Mouse (Mus musculus) kidney, adult 11 months (tissue): Measurements from ENCODE around the gene Myoz2.

Experiments
- DNase-seq: peaks from one replicate; pipeline ENCODE4 v3.0.0; 2022

Gene Myoz2

GRCm38 (mm10) chr3:123034752-123035151 lies at the start of gene Myoz2:
Gene Myoz2 (minus strand): TSS chr3:123035015.
- DNase-seq, result no peak

GRCm38 (mm10) chr3:123081665-123082064 lies 46.9 kb upstream of the Myoz2 start:
- DNase-seq, result no peak

- DNase-seq, result peak; percentile 59
Observed at GRCm38 (mm10) chr3:123080943-123081342, 46.1 kb upstream of the Myoz2 start.

GRCm38 (mm10) chr3:123080017-123080725 lies 45.4 kb upstream of the Myoz2 start:
- no peak for DNase-seq

GRCm38 (mm10) chr3:123075759-123076158 lies 40.9 kb upstream of the Myoz2 start:
- no peak for DNase-seq

GRCm38 (mm10) chr3:123075034-123075433 lies 40.2 kb upstream of the Myoz2 start:
- no peak for DNase-seq

GRCm38 (mm10) chr3:123073351-123073750 lies 38.5 kb upstream of the Myoz2 start:
- no peak for DNase-seq

GRCm38 (mm10) chr3:123072472-123072871 lies 37.7 kb upstream of the Myoz2 start:
- no peak for DNase-seq

GRCm38 (mm10) chr3:123070996-123071395 lies 36.2 kb upstream of the Myoz2 start:
- DNase-seq, result no peak

- DNase-seq, result no peak
Observed at GRCm38 (mm10) chr3:123066836-123067235, 32.0 kb upstream of the Myoz2 start.

GRCm38 (mm10) chr3:123065466-123065865 lies 30.7 kb upstream of the Myoz2 start:
- no peak for DNase-seq

- no peak for DNase-seq
Observed at GRCm38 (mm10) chr3:123064186-123064585, 29.4 kb upstream of the Myoz2 start.

- no peak for DNase-seq
Observed at GRCm38 (mm10) chr3:123061931-123062330, 27.1 kb upstream of the Myoz2 start.

GRCm38 (mm10) chr3:123058832-123059231 lies 24.0 kb upstream of the Myoz2 start:
- no peak for DNase-seq

GRCm38 (mm10) chr3:123054178-123054577 lies 19.4 kb upstream of the Myoz2 start:
- no peak for DNase-seq

- no peak for DNase-seq
Observed at GRCm38 (mm10) chr3:123053192-123053938, 18.6 kb upstream of the Myoz2 start.

GRCm38 (mm10) chr3:123042308-123042707 lies 7.5 kb upstream of the Myoz2 start:
- DNase-seq, result no peak

GRCm38 (mm10) chr3:123033804-123034203 lies 1.0 kb downstream of the Myoz2 start:
- no peak for DNase-seq

GRCm38 (mm10) chr3:123025634-123026033 lies 9.2 kb downstream of the Myoz2 start:
- no peak for DNase-seq

GRCm38 (mm10) chr3:123024496-123025234 lies 10.2 kb downstream of the Myoz2 start:
- no peak for DNase-seq

GRCm38 (mm10) chr3:123018792-123019191 lies 16.0 kb downstream of the Myoz2 start:
- no peak for DNase-seq

GRCm38 (mm10) chr3:123013476-123013875 lies 21.3 kb downstream of the Myoz2 start:
- DNase-seq, result peak; percentile 64

- DNase-seq, result no peak
Observed at GRCm38 (mm10) chr3:123009417-123009816, 25.4 kb downstream of the Myoz2 start.

GRCm38 (mm10) chr3:123007386-123007785 lies 27.4 kb downstream of the Myoz2 start:
- no peak for DNase-seq
